Mouse (Mus musculus) frontal cortex, adult (tissue): ENCODE results near the gene Rab3c.

Experiments used
- ATAC-seq: cut with Nextera tagmentation; 2 replicates; pipeline ENCODE4 v1.9.2; 2017; ENCODE audit warnings: mild to moderate bottlenecking, moderate library complexity, mixed read lengths; ENCODE audit not compliant: low TSS enrichment

The Rab3c gene

GRCm38 (mm10) chr13:110280563-110281144 lies at the start of gene Rab3c:
Gene Rab3c (minus strand): TSS chr13:110280996.
- peak; percentile 32 for ATAC-seq

- peak; percentile 85 for ATAC-seq
Observed at GRCm38 (mm10) chr13:110318746-110319145, 38.0 kb upstream of the Rab3c start.

- no peak for ATAC-seq
Observed at GRCm38 (mm10) chr13:110307188-110307587, 26.4 kb upstream of the Rab3c start.

- ATAC-seq: no peak
Observed at GRCm38 (mm10) chr13:110297112-110297511, 16.3 kb upstream of the Rab3c start.

GRCm38 (mm10) chr13:110288499-110288898 lies 7.7 kb upstream of the Rab3c start:
- ATAC-seq: no peak

- no peak for ATAC-seq
Observed at GRCm38 (mm10) chr13:110283781-110284180, 3.0 kb upstream of the Rab3c start.

GRCm38 (mm10) chr13:110280028-110280562 lies 701 bp downstream of the Rab3c start:
- ATAC-seq: peak; percentile 99

- no peak for ATAC-seq
Observed at GRCm38 (mm10) chr13:110278976-110279736, 1.6 kb downstream of the Rab3c start.

GRCm38 (mm10) chr13:110277709-110278108 lies 3.1 kb downstream of the Rab3c start:
- ATAC-seq: no peak

- ATAC-seq: no peak
Observed at GRCm38 (mm10) chr13:110275471-110275870, 5.3 kb downstream of the Rab3c start.

GRCm38 (mm10) chr13:110260649-110261048 lies 20.1 kb downstream of the Rab3c start:
- ATAC-seq: no peak

- ATAC-seq: no peak
Observed at GRCm38 (mm10) chr13:110251453-110251852, 29.3 kb downstream of the Rab3c start.

- ATAC-seq: no peak
Observed at GRCm38 (mm10) chr13:110248481-110248880, 32.3 kb downstream of the Rab3c start.

GRCm38 (mm10) chr13:110238970-110239369 lies 41.8 kb downstream of the Rab3c start:
- no peak for ATAC-seq

- peak; percentile 89 for ATAC-seq
Observed at GRCm38 (mm10) chr13:110237209-110237935, 43.4 kb downstream of the Rab3c start.

- no peak for ATAC-seq
Observed at GRCm38 (mm10) chr13:110233364-110233763, 47.4 kb downstream of the Rab3c start.

- ATAC-seq: no peak; the same call in 1 of the 2 replicates
Observed at GRCm38 (mm10) chr13:110231086-110231688, 49.6 kb downstream of the Rab3c start.

- peak; percentile 86 for ATAC-seq
Observed at GRCm38 (mm10) chr13:110230046-110230445, 50.8 kb downstream of the Rab3c start.

- ATAC-seq: no peak
Observed at GRCm38 (mm10) chr13:110219195-110219594, 61.6 kb downstream of the Rab3c start.

GRCm38 (mm10) chr13:110218497-110218896 lies 62.3 kb downstream of the Rab3c start:
- ATAC-seq: peak; percentile 62

- peak; percentile 91 for ATAC-seq
Observed at GRCm38 (mm10) chr13:110211526-110212075, 69.2 kb downstream of the Rab3c start.

- ATAC-seq: peak; percentile 96
Observed at GRCm38 (mm10) chr13:110198906-110199305, 81.9 kb downstream of the Rab3c start.
